Mouse (Mus musculus): ENCODE data around the gene Slc19a2.

GRCm38 (mm10) chr1:164292040-164292439, 43.2 kb downstream of the Slc19a2 start:
- TF ChIP-seq CTCF (IDR thresholded peaks at IDR 0.05; ENCODE audit: borderline replicate concordance, control insufficient read depth, extremely low read depth, insufficient read depth, low read length, poor library complexity) (no peak), POLR2A (IDR thresholded peaks at IDR 0.05; ENCODE audit: control insufficient read depth, extremely low read depth, insufficient read depth, low read length, poor library complexity) (no peak)

Measured in thymus, adult 2 months (tissue).